In the genomic region with DNA sequence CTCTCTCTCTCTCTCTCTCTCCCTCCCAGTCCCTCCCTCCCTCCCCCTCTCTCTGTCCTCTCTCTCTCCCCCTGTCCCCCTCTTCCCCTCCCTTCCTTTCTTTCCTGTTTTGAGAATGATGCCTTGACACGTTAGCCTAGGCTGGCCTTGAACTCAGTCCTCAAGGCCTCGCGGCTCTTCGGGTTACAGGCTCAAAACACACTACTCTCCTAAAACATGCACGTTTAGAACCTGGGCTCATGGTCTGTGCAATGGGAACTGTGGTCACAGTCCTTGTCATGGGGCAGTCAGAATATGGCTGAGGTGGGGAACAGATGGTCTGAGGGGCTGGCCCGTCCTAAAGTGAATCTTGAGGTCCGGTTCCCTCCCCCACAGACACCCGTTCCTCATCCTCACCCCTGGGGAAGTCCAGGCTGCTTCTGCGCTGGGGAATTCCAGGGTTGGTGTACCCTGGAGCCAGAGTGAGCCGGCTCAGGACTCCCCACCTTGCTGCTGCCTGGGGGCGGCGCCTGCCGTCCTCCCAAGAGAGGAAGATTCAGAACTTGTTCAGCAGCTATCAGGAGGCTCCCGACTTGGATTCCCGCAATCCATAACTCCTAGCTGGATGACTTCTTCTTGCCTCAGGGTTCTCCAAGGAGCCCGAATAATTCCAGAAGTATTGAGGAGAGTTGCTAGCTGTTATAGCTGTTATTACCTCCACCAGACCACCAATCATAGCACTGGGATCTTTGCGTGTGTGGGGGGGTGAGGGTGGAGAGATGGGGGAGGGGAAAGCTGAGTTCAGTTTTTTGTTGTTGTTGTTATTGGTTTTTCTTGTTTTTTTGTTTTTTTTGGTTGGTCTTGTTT, we compare ENCODE assay signal across 8 mouse cellular contexts. TPM values are rescaled to one million over a fixed set of nuclear protein-coding genes. Genes with fewer than 3 reads are reported as not detected.
A peak's percentile ranks its signal among the peaks of the same experiment; 100 is the strongest.
DNase-seq lines count a peak whose midpoint lies in the region; ATAC-seq and TF ChIP-seq lines count a peak whose summit lies in the region.

No protein-coding gene starts in this region.

- 9% methylated on average over 17 of the region's 17 CpGs for WGBS in intestine, postnatal 0 days

- no peak for ATAC-seq in intestine, postnatal 0 days
- ATAC-seq in erythroid progenitor cell, adult 5-6 weeks (replicated peaks; ENCODE audit: low FRiP score, poor library complexity, severe bottlenecking), result no peak

- H3K9me3 ChIP-seq in intestine, postnatal 0 days (ENCODE audit: control insufficient read depth), result no peaks in the 10 kb centered on the region

- H3K4me3 ChIP-seq in testis, adult 2 months (ENCODE audit: control insufficient read depth, low read depth, low read length), result peak overlapping the region; percentile 52
- peak overlapping the region; percentile 45 for H3K4me3 ChIP-seq in intestine, postnatal 0 days (ENCODE audit: low read depth, low read length)

- DNase-seq in adrenal gland, postnatal 10 days, result peak; percentile 29
- DNase-seq in adrenal gland, adult 18-20 months (ENCODE audit: low spot score in 2 of 2), result no peak
- DNase-seq in testis, postnatal 10 days (ENCODE audit: low spot score), result no peak
- peak; percentile 60 for DNase-seq in splenic B cell, adult 2 months (ENCODE audit: low read depth, low spot score)
- DNase-seq in cerebellum, postnatal 10 days, result no peak

- H3K4me1 ChIP-seq in testis, adult 2 months (ENCODE audit: control insufficient read depth, insufficient read depth, low read length), result peaks cover 22% of the 10 kb centered on the region
- H3K4me1 ChIP-seq in intestine, postnatal 0 days (replicated peaks; ENCODE audit: control insufficient read depth, insufficient read depth, low read length), result no peaks in the 10 kb centered on the region

- peak overlapping the region; percentile 81 for H3K4me2 ChIP-seq in intestine, postnatal 0 days (replicated peaks; ENCODE audit: low read depth)

- no peak for TF ChIP-seq POLR2A in testis, adult 2 months (IDR thresholded peaks at IDR 0.05; ENCODE audit: control insufficient read depth, low read depth, low read length)

- no peak overlapping the region for H3K27ac ChIP-seq in testis, adult 2 months (ENCODE audit: control insufficient read depth, insufficient read depth, low read depth, low read length)
- no peak overlapping the region for H3K27ac ChIP-seq in intestine, postnatal 0 days (ENCODE audit: low read depth, low read length)

- H3K36me3 ChIP-seq in testis, adult 2 months (ENCODE audit: control insufficient read depth, insufficient read depth, low read length), result no peaks in the 10 kb centered on the region
- no peaks in the 10 kb centered on the region for H3K36me3 ChIP-seq in intestine, postnatal 0 days (ENCODE audit: control insufficient read depth, insufficient read depth)
- H3K36me3 ChIP-seq in splenic B cell, adult 2 months (ENCODE audit: control insufficient read depth, insufficient read depth, low read length, poor library complexity, severe bottlenecking), result peaks cover 3% of the 10 kb centered on the region; the same call in 1 of the 2 replicates

- no peak overlapping the region for H3K9ac ChIP-seq in intestine, postnatal 0 days (ENCODE audit: low read depth, low read length)

- no peaks in the 10 kb centered on the region; the same call in 1 of the 2 replicates for H3K27me3 ChIP-seq in testis, adult 2 months (ENCODE audit: control insufficient read depth, insufficient read depth, low read length)
- no peaks in the 10 kb centered on the region for H3K27me3 ChIP-seq in intestine, postnatal 0 days (replicated peaks; ENCODE audit: control insufficient read depth, insufficient read depth, low read length)
- H3K27me3 ChIP-seq in splenic B cell, adult 2 months (ENCODE audit: control insufficient read depth, insufficient read depth, low read length, poor library complexity, severe bottlenecking), result no peaks in the 10 kb centered on the region

- no peak for TF ChIP-seq CTCF in testis, adult 2 months (IDR thresholded peaks at IDR 0.05; ENCODE audit: control insufficient read depth, insufficient read depth, insufficient replicate concordance, low read depth, low read length)
- no peak for TF ChIP-seq CTCF in intestine, postnatal 0 days (IDR thresholded peaks at IDR 0.05; ENCODE audit: low read depth)

RNA-seq across cellular contexts. Expression of gene Icam1, which starts 0.8 kb away (rescaled TPM):
- total RNA-seq in adrenal gland, postnatal 10 days (2021), result 10 to 100 TPM; 10.8 to 12.4 TPM
- 10 to 100 TPM in 1 of 2 experiments, 1 to 10 TPM in 1; 9.0 to 31.8 TPM for total RNA-seq in adrenal gland, adult 18-20 months (2021)
- 1.8 TPM in 2 replicates for polyA plus RNA-seq in testis, adult 2 months (2012; rRNA removed)
- polyA plus RNA-seq in intestine, postnatal 0 days (2015; fragmentation: Nextera tagmentation; extraction: Ambion mirVana), result 10.2 and 11.8 TPM in 2 replicates
- total RNA-seq in erythroid progenitor cell, adult 5-6 weeks (2015; ENCODE audit: low replicate concordance), result 1.3 TPM in 1 of 2 replicates, not detected in the other
- total RNA-seq in erythroid progenitor cell, adult 5-6 weeks (2017; ENCODE audit: low replicate concordance), result 1.5 and 9.0 TPM in 2 replicates

RNA-seq across cellular contexts. Expression of gene Icam4, which starts 12.6 kb away (rescaled TPM):
- 1 to 10 TPM; 2.3 to 3.2 TPM for total RNA-seq in adrenal gland, postnatal 10 days (2021)
- 1 to 10 TPM; 1.2 to 4.8 TPM for total RNA-seq in adrenal gland, adult 18-20 months (2021)
- 0.21 and 0.30 TPM in 2 replicates for polyA plus RNA-seq in testis, adult 2 months (2012; rRNA removed)
- 0.12 and 0.20 TPM in 2 replicates for polyA plus RNA-seq in intestine, postnatal 0 days (2015; fragmentation: Nextera tagmentation; extraction: Ambion mirVana)
- 164 and 214 TPM in 2 replicates for total RNA-seq in erythroid progenitor cell, adult 5-6 weeks (2015; ENCODE audit: low replicate concordance)
- 107 and 112 TPM in 2 replicates for total RNA-seq in erythroid progenitor cell, adult 5-6 weeks (2017; ENCODE audit: low replicate concordance)

RNA-seq across cellular contexts. Expression of gene Mrpl4, which starts 14.0 kb away (rescaled TPM):
- total RNA-seq in adrenal gland, postnatal 10 days (2021), result 100 to 1,000 TPM; 121 to 125 TPM
- total RNA-seq in adrenal gland, adult 18-20 months (2021), result 100 to 1,000 TPM; 122 to 124 TPM
- 45.1 and 51.5 TPM in 2 replicates for polyA plus RNA-seq in testis, adult 2 months (2012; rRNA removed)
- 107 and 113 TPM in 2 replicates for polyA plus RNA-seq in intestine, postnatal 0 days (2015; fragmentation: Nextera tagmentation; extraction: Ambion mirVana)
- total RNA-seq in erythroid progenitor cell, adult 5-6 weeks (2015; ENCODE audit: low replicate concordance), result 13.0 and 22.0 TPM in 2 replicates
- 13.3 and 18.0 TPM in 2 replicates for total RNA-seq in erythroid progenitor cell, adult 5-6 weeks (2017; ENCODE audit: low replicate concordance)

RNA-seq across cellular contexts. Expression of gene Icam5, which starts 15.3 kb away (rescaled TPM):
- total RNA-seq in adrenal gland, postnatal 10 days (2021), result under 1 TPM; 0.51 to 0.67 TPM
- under 1 TPM; 0.13 to 0.23 TPM for total RNA-seq in adrenal gland, adult 18-20 months (2021)
- polyA plus RNA-seq in testis, adult 2 months (2012; rRNA removed), result 4.0 and 4.2 TPM in 2 replicates
- 0.08 and 0.12 TPM in 2 replicates for polyA plus RNA-seq in intestine, postnatal 0 days (2015; fragmentation: Nextera tagmentation; extraction: Ambion mirVana)
- total RNA-seq in erythroid progenitor cell, adult 5-6 weeks (2015; ENCODE audit: low replicate concordance), result 1.3 and 1.4 TPM in 2 replicates
- total RNA-seq in erythroid progenitor cell, adult 5-6 weeks (2017; ENCODE audit: low replicate concordance), result 1.3 and 3.5 TPM in 2 replicates

RNA-seq across cellular contexts. Expression of gene S1pr2, which starts 40.0 kb away (rescaled TPM):
- total RNA-seq in adrenal gland, postnatal 10 days (2021), result 1 to 10 TPM; 7.4 to 9.7 TPM
- 10 to 100 TPM; 18.3 to 22.0 TPM for total RNA-seq in adrenal gland, adult 18-20 months (2021)
- 0.70 and 0.87 TPM in 2 replicates for polyA plus RNA-seq in testis, adult 2 months (2012; rRNA removed)
- 9.5 and 11.4 TPM in 2 replicates for polyA plus RNA-seq in intestine, postnatal 0 days (2015; fragmentation: Nextera tagmentation; extraction: Ambion mirVana)
- total RNA-seq in erythroid progenitor cell, adult 5-6 weeks (2015; ENCODE audit: low replicate concordance), result not detected in 2 replicates
- total RNA-seq in erythroid progenitor cell, adult 5-6 weeks (2017; ENCODE audit: low replicate concordance), result under 0.01 and 0.39 TPM in 2 replicates

Comparison
In these comparisons a context has a peak if more than half of its experiments do, and no peak if none do; other contexts are left out.
1. DNase-seq: peak in adrenal gland, postnatal 10 days (single experiment) and splenic B cell, adult 2 months (single experiment); none in adrenal gland, adult 18-20 months (0 of 2), testis, postnatal 10 days (single experiment) and cerebellum, postnatal 10 days (0 of 2).
2. RNA of gene Icam4, which starts 12.6 kb away (total RNA-seq): 107 to 214 TPM in erythroid progenitor cell, adult 5-6 weeks; 1.2 to 4.8 TPM in adrenal gland, adult 18-20 months and 2.3 to 3.2 TPM in adrenal gland, postnatal 10 days; every median in the first group is over 10 times any median in the second.
3. RNA of gene Mrpl4, which starts 14.0 kb away (total RNA-seq): 121 to 125 TPM in adrenal gland, postnatal 10 days and 122 to 124 TPM in adrenal gland, adult 18-20 months; 13.0 to 22.0 TPM in erythroid progenitor cell, adult 5-6 weeks; every median in the first group is over 4 times any median in the second.